In the genomic region with DNA sequence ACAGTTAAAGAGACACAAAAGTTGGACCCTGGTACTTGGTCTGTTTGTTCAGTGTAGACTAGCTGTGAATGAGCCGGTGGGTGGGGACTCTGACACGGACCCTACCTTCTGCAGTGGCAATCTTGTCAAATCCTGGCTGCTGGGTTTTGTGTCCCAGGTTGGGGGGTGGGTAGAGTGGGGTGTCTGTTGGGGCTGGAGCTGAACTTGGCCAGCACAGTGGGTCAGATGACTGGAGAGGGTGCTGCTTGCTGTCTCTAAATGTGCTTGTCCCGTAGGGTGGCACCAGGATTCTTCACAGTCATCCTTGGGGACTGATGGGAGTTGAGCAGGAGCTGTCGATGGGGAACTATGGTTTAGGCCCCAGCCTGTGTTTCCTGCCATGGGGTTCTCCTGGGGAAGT, we compare ENCODE assay signal across 11 mouse cellular contexts. TPM values are rescaled to one million over a fixed set of nuclear protein-coding genes. Genes with fewer than 3 reads are reported as not detected.
DNase-seq lines count a peak whose midpoint lies in the region; ATAC-seq and TF ChIP-seq lines count a peak whose summit lies in the region.
"Had no signal": no experiment of that assay in that cellular context is flagged by ENCODE, and none has a peak within 500 bp of the region (broad histone marks: within the 10 kb centered on the region; RNA-seq: fewer than 3 reads in every experiment).

No protein-coding gene starts in this region.

- peak overlapping the region; percentile 69 for H3K4me3 ChIP-seq in forebrain, embryonic 10.5 days
- H3K4me3 ChIP-seq in forebrain, postnatal 0 days (ENCODE audit: low read depth, low read length): no peak overlapping the region
- H3K4me3 ChIP-seq in midbrain, embryonic 12.5 days: peak overlapping the region; percentile 84
- H3K4me3 ChIP-seq in midbrain, embryonic 16.5 days (ENCODE audit: low read depth, low read length): no peak overlapping the region
- peak overlapping the region; percentile 73 for H3K4me3 ChIP-seq in intestine, embryonic 16.5 days (ENCODE audit: low read length)
- peak overlapping the region; percentile 10 for H3K4me3 ChIP-seq in small intestine, adult 2 months (ENCODE audit: low read depth, low read length)

- H3K36me3 ChIP-seq in forebrain, embryonic 10.5 days (replicated peaks): peaks cover 60% of the 10 kb centered on the region
- 0 out of 2 replicates have a peak, but pooled peaks cover 4% of the 10 kb centered on the region for H3K36me3 ChIP-seq in forebrain, postnatal 0 days (ENCODE audit: insufficient read depth)
- peaks cover 38% of the 10 kb centered on the region for H3K36me3 ChIP-seq in midbrain, embryonic 12.5 days
- no peaks in the 10 kb centered on the region for H3K36me3 ChIP-seq in midbrain, embryonic 16.5 days (ENCODE audit: control insufficient read depth, insufficient read depth, low read length)
- H3K36me3 ChIP-seq in intestine, embryonic 16.5 days (ENCODE audit: control insufficient read depth, insufficient read depth, low read length): 0 out of 2 replicates have a peak, but pooled peaks cover 3% of the 10 kb centered on the region
- H3K36me3 ChIP-seq in small intestine, adult 2 months (ENCODE audit: control insufficient read depth, insufficient read depth, low read length): peaks cover 5% of the 10 kb centered on the region; the same call in 1 of the 2 replicates

- H3K27me3 ChIP-seq in forebrain, embryonic 10.5 days (ENCODE audit: poor library complexity, severe bottlenecking): peaks cover 24% of the 10 kb centered on the region
- no peaks in the 10 kb centered on the region for H3K27me3 ChIP-seq in forebrain, postnatal 0 days (ENCODE audit: insufficient read depth, low read length)
- H3K27me3 ChIP-seq in midbrain, embryonic 12.5 days: peaks cover 24% of the 10 kb centered on the region
- peaks cover 22% of the 10 kb centered on the region for H3K27me3 ChIP-seq in midbrain, embryonic 16.5 days (ENCODE audit: control insufficient read depth, insufficient read depth, low read depth, low read length)
- no peaks in the 10 kb centered on the region for H3K27me3 ChIP-seq in intestine, embryonic 16.5 days (replicated peaks; ENCODE audit: control insufficient read depth, insufficient read depth, low read length)
- no peaks in the 10 kb centered on the region for H3K27me3 ChIP-seq in small intestine, adult 2 months (ENCODE audit: control insufficient read depth, insufficient read depth, low read length)

- no peak overlapping the region for H3K4me2 ChIP-seq in forebrain, postnatal 0 days (ENCODE audit: low read depth)
- H3K4me2 ChIP-seq in midbrain, embryonic 12.5 days (replicated peaks): peak overlapping the region; percentile 91
- no peak overlapping the region for H3K4me2 ChIP-seq in midbrain, embryonic 16.5 days (ENCODE audit: low read length)
- H3K4me2 ChIP-seq in intestine, embryonic 16.5 days (ENCODE audit: low read depth, low read length): peak overlapping the region; percentile 86

- WGBS in forebrain, embryonic 10.5 days: 86% methylated on average over 4 of the region's 4 CpGs
- WGBS in forebrain, postnatal 0 days: 66% methylated on average over 4 of the region's 4 CpGs
- 78% methylated on average over 4 of the region's 4 CpGs for WGBS in midbrain, embryonic 12.5 days
- 83% methylated on average over 4 of the region's 4 CpGs for whole genome bisulfite sequencing in midbrain, embryonic 16.5 days
- 66% methylated on average over 4 of the region's 4 CpGs for WGBS in intestine, embryonic 16.5 days
- 22% methylated on average over 4 of the region's 4 CpGs for WGBS in small intestine, adult 2 months

- DNase-seq in forebrain, embryonic 10.5 days (ENCODE audit: extremely low spot score, low spot score): no peak
- no peak for DNase-seq in forebrain, postnatal 0 days
- no peak for DNase-seq in thymus, postnatal 10 days (ENCODE audit: low spot score in 2 of 2)
- DNase-seq: cerebellum, adult 11 months; gastrocnemius, postnatal 10 days; layer of hippocampus, adult 9-11 months had no signal

- no peaks in the 10 kb centered on the region for H3K9me3 ChIP-seq in forebrain, embryonic 10.5 days
- no peaks in the 10 kb centered on the region for H3K9me3 ChIP-seq in forebrain, postnatal 0 days (ENCODE audit: low read length)
- H3K9me3 ChIP-seq in midbrain, embryonic 12.5 days: no peaks in the 10 kb centered on the region
- no peaks in the 10 kb centered on the region for H3K9me3 ChIP-seq in midbrain, embryonic 16.5 days (replicated peaks; ENCODE audit: control insufficient read depth, low read length, poor library complexity, severe bottlenecking)
- no peaks in the 10 kb centered on the region for H3K9me3 ChIP-seq in intestine, embryonic 16.5 days (ENCODE audit: control insufficient read depth, low read length)

- no peak for TF ChIP-seq CTCF in forebrain, postnatal 0 days (IDR thresholded peaks at IDR 0.05; ENCODE audit: low read depth)
- no peak for TF ChIP-seq CTCF in small intestine, adult 2 months (IDR thresholded peaks at IDR 0.05; ENCODE audit: extremely low read depth, insufficient read length, insufficient replicate concordance, low read depth, low read length)

- ATAC-seq in forebrain, postnatal 0 days: no peak
- no peak for ATAC-seq in midbrain, embryonic 12.5 days (ENCODE audit: low FRiP score, low read depth)
- no peak for ATAC-seq in midbrain, embryonic 16.5 days
- ATAC-seq in intestine, embryonic 16.5 days: peak; percentile 10
- no peak for ATAC-seq in frontal cortex, adult (ENCODE audit: low TSS enrichment)

- H3K27ac ChIP-seq in forebrain, embryonic 10.5 days: 0 out of 2 replicates have a peak overlapping the region, but pooled peaks have one; percentile 1
- H3K27ac ChIP-seq in forebrain, postnatal 0 days (ENCODE audit: low read depth, low read length): no peak overlapping the region
- H3K27ac ChIP-seq in midbrain, embryonic 12.5 days (replicated peaks): no peak overlapping the region
- H3K27ac ChIP-seq in midbrain, embryonic 16.5 days (ENCODE audit: low read length): no peak overlapping the region
- peak overlapping the region; percentile 50; the same call in 1 of the 2 replicates for H3K27ac ChIP-seq in intestine, embryonic 16.5 days (ENCODE audit: low read length)
- no peak overlapping the region for H3K27ac ChIP-seq in small intestine, adult 2 months (ENCODE audit: insufficient read depth, low read depth, low read length)

- H3K9ac ChIP-seq in forebrain, postnatal 0 days: no peak overlapping the region
- no peak overlapping the region; the same call in 1 of the 2 replicates for H3K9ac ChIP-seq in midbrain, embryonic 12.5 days (replicated peaks)
- H3K9ac ChIP-seq in midbrain, embryonic 16.5 days (ENCODE audit: low read depth, low read length): no peak overlapping the region
- H3K9ac ChIP-seq in intestine, embryonic 16.5 days (ENCODE audit: low read depth, low read length): peak overlapping the region; percentile 81; the same call in 1 of the 2 replicates

- H3K4me1 ChIP-seq in forebrain, embryonic 10.5 days: peaks cover 88% of the 10 kb centered on the region
- H3K4me1 ChIP-seq in forebrain, postnatal 0 days (ENCODE audit: insufficient read depth): peaks cover 8% of the 10 kb centered on the region
- peaks cover 59% of the 10 kb centered on the region for H3K4me1 ChIP-seq in midbrain, embryonic 12.5 days
- H3K4me1 ChIP-seq in midbrain, embryonic 16.5 days (ENCODE audit: control insufficient read depth, insufficient read depth, low read length): peaks cover 31% of the 10 kb centered on the region
- peaks cover 65% of the 10 kb centered on the region for H3K4me1 ChIP-seq in intestine, embryonic 16.5 days (ENCODE audit: control insufficient read depth, insufficient read depth, low read length)
- peaks cover 59% of the 10 kb centered on the region for H3K4me1 ChIP-seq in small intestine, adult 2 months (ENCODE audit: control insufficient read depth, insufficient read depth, insufficient read length, low read length)

- TF ChIP-seq POLR2A in small intestine, adult 2 months (IDR thresholded peaks at IDR 0.05; ENCODE audit: low read depth, low read length): no peak

RNA-seq across cellular contexts. Expression of a gene that starts 3.7 kb away (rescaled TPM):
- 119 and 123 TPM in 2 replicates for polyA plus RNA-seq in forebrain, embryonic 10.5 days (2016; fragmentation: Nextera tagmentation; extraction: Ambion mirVana)
- 5.9 and 6.6 TPM in 2 replicates for total RNA-seq in forebrain, postnatal 0 days (2014; rRNA removed)
- 11.0 and 14.5 TPM in 2 replicates for polyA plus RNA-seq in forebrain, postnatal 0 days (2015; fragmentation: Nextera tagmentation; extraction: Ambion mirVana)
- 58.0 and 61.4 TPM in 2 replicates for polyA plus RNA-seq in midbrain, embryonic 12.5 days (2016; fragmentation: Nextera tagmentation; extraction: Ambion mirVana)
- 9.9 and 12.9 TPM in 2 replicates for polyA plus RNA-seq in midbrain, embryonic 16.5 days (2015; fragmentation: Nextera tagmentation; extraction: Ambion mirVana)
- polyA plus RNA-seq in intestine, embryonic 16.5 days (2015; fragmentation: Nextera tagmentation; extraction: Ambion mirVana): 62.6 and 64.6 TPM in 2 replicates
- polyA plus RNA-seq in small intestine, adult 2 months (2012; rRNA removed): 87.9 and 148 TPM in 2 replicates

RNA-seq across cellular contexts. Expression of a gene that starts 24.0 kb away (rescaled TPM):
- 168 TPM in 2 replicates for polyA plus RNA-seq in forebrain, embryonic 10.5 days (2016; fragmentation: Nextera tagmentation; extraction: Ambion mirVana)
- 103 and 108 TPM in 2 replicates for total RNA-seq in forebrain, postnatal 0 days (2014; rRNA removed)
- polyA plus RNA-seq in forebrain, postnatal 0 days (2015; fragmentation: Nextera tagmentation; extraction: Ambion mirVana): 150 and 161 TPM in 2 replicates
- polyA plus RNA-seq in midbrain, embryonic 12.5 days (2016; fragmentation: Nextera tagmentation; extraction: Ambion mirVana): 122 and 126 TPM in 2 replicates
- 115 and 118 TPM in 2 replicates for polyA plus RNA-seq in midbrain, embryonic 16.5 days (2015; fragmentation: Nextera tagmentation; extraction: Ambion mirVana)
- polyA plus RNA-seq in intestine, embryonic 16.5 days (2015; fragmentation: Nextera tagmentation; extraction: Ambion mirVana): 110 and 117 TPM in 2 replicates
- polyA plus RNA-seq in small intestine, adult 2 months (2012; rRNA removed): 20.5 and 33.1 TPM in 2 replicates

RNA-seq across cellular contexts. Expression of a gene that starts 46.5 kb away (rescaled TPM):
- polyA plus RNA-seq in forebrain, embryonic 10.5 days (2016; fragmentation: Nextera tagmentation; extraction: Ambion mirVana): 0.42 and 0.73 TPM in 2 replicates
- total RNA-seq in forebrain, postnatal 0 days (2014; rRNA removed): 1.1 and 1.3 TPM in 2 replicates
- polyA plus RNA-seq in forebrain, postnatal 0 days (2015; fragmentation: Nextera tagmentation; extraction: Ambion mirVana): 0.92 and 1.1 TPM in 2 replicates
- 0.59 and 0.82 TPM in 2 replicates for polyA plus RNA-seq in midbrain, embryonic 12.5 days (2016; fragmentation: Nextera tagmentation; extraction: Ambion mirVana)
- polyA plus RNA-seq in midbrain, embryonic 16.5 days (2015; fragmentation: Nextera tagmentation; extraction: Ambion mirVana): 1.0 and 1.6 TPM in 2 replicates
- 0.04 and 0.11 TPM in 2 replicates for polyA plus RNA-seq in intestine, embryonic 16.5 days (2015; fragmentation: Nextera tagmentation; extraction: Ambion mirVana)
- 0.05 and 0.25 TPM in 2 replicates for polyA plus RNA-seq in small intestine, adult 2 months (2012; rRNA removed)
- total RNA-seq: gastrocnemius, postnatal 10 days had no signal

Comparison
In these comparisons a context has a peak if more than half of its experiments do, and no peak if none do; other contexts are left out.
1. H3K27ac ChIP-seq: peak in forebrain, embryonic 10.5 days (single experiment) and intestine, embryonic 16.5 days (single experiment); none in forebrain, postnatal 0 days (single experiment), midbrain, embryonic 12.5 days (single experiment), midbrain, embryonic 16.5 days (single experiment) and small intestine, adult 2 months (single experiment).
2. H3K4me3 ChIP-seq: peak in forebrain, embryonic 10.5 days (single experiment), midbrain, embryonic 12.5 days (single experiment), intestine, embryonic 16.5 days (single experiment) and small intestine, adult 2 months (single experiment); none in forebrain, postnatal 0 days (single experiment) and midbrain, embryonic 16.5 days (single experiment).
3. H3K4me2 ChIP-seq: peak in midbrain, embryonic 12.5 days (single experiment) and intestine, embryonic 16.5 days (single experiment); none in forebrain, postnatal 0 days (single experiment) and midbrain, embryonic 16.5 days (single experiment).